Mouse (Mus musculus) bone marrow macrophage, adult 2 months (primary cell): Measurements from ENCODE around the gene Frmd4a.

Experiments
- CTCF ChIP-seq: IDR thresholded peaks from 2 replicates; pipeline ENCODE4 v1.5.1; 2012; ENCODE audit warnings: low read depth, mild to moderate bottlenecking, low read length, moderate library complexity
- POLR2A ChIP-seq: IDR thresholded peaks from 2 replicates; pipeline ENCODE4 v1.6.1; 2012; ENCODE audit warnings: mild to moderate bottlenecking, low read depth, low read length, borderline replicate concordance

- TF ChIP-seq POLR2A (no peak), CTCF (no peak)
These were observed 80.1 kb downstream of the Frmd4a start for GRCm38 (mm10) chr2:4097601-4098000.
